Mouse (Mus musculus): ENCODE data around the gene C2cd2l. TPM values are rescaled to one million over a fixed set of nuclear protein-coding genes. Genes with fewer than 3 reads are reported as not detected.
"Not testable (repeated sequence)": the region's sequence is repeated elsewhere in the genome, so short reads cannot be mapped to it uniquely, and the experiment has no call there.

C2cd2l gene
- polyA plus RNA-seq, 1 experiment from 2014 or later = 24.8 TPM

GRCm38 (mm10) chr9:44327926-44328325, 7.8 kb upstream of the C2cd2l start:
- Histone ChIP-seq H3K9ac (ENCODE audit: low read depth, low read length) (no peak overlapping the region), H3K36me3 (ENCODE audit: control insufficient read depth, insufficient read depth, low read length) (peaks cover 10% of the 10 kb centered on the region), H3K27me3 (ENCODE audit: control insufficient read depth, insufficient read depth, low read depth, low read length) (no peaks in the 10 kb centered on the region), H3K4me1 (ENCODE audit: control insufficient read depth, insufficient read depth, low read length) (peaks cover 16% of the 10 kb centered on the region), H3K27ac (ENCODE audit: low read length) (no peak overlapping the region), H3K9me3 (replicated peaks; ENCODE audit: control insufficient read depth, low read length, poor library complexity, severe bottlenecking) (no peaks in the 10 kb centered on the region), H3K4me2 (ENCODE audit: low read length) (peak overlapping the region; percentile 80), H3K4me3 (ENCODE audit: low read depth, low read length) (peak overlapping the region; percentile 86)
- WGBS = 92% methylated on average over 5 of the region's 5 CpGs
- ATAC-seq = no peak

GRCm38 (mm10) chr9:44327064-44327711, 7.1 kb upstream of the C2cd2l start:
- peak overlapping the region; percentile 80 for H3K4me2 ChIP-seq (ENCODE audit: low read length)
- ATAC-seq = peak; percentile 33
- peak overlapping the region; percentile 86 for H3K4me3 ChIP-seq (ENCODE audit: low read depth, low read length)
- peak overlapping the region; percentile 89 for H3K9ac ChIP-seq (ENCODE audit: low read depth, low read length)
- peak overlapping the region; percentile 90 for H3K27ac ChIP-seq (ENCODE audit: low read length)
- peaks cover 16% of the 10 kb centered on the region for H3K4me1 ChIP-seq (ENCODE audit: control insufficient read depth, insufficient read depth, low read length)
- H3K9me3 ChIP-seq (replicated peaks; ENCODE audit: control insufficient read depth, low read length, poor library complexity, severe bottlenecking) = no peaks in the 10 kb centered on the region
- no peaks in the 10 kb centered on the region for H3K27me3 ChIP-seq (ENCODE audit: control insufficient read depth, insufficient read depth, low read depth, low read length)
- under 1% methylated on average over 22 of the region's 22 CpGs for WGBS
- peaks cover 6% of the 10 kb centered on the region; the same call in 1 of the 2 replicates for H3K36me3 ChIP-seq (ENCODE audit: control insufficient read depth, insufficient read depth, low read length)

- WGBS = under 1% methylated on average over 38 of the region's 38 CpGs
- H3K4me3 ChIP-seq (ENCODE audit: low read depth, low read length) = peak overlapping the region; percentile 86
- ATAC-seq = peak; percentile 95
These were observed 6.4 kb upstream of the C2cd2l start for GRCm38 (mm10) chr9:44326371-44327063.

GRCm38 (mm10) chr9:44325768-44326370, 5.8 kb upstream of the C2cd2l start, which contains the start of gene Dpagt1:
Gene Dpagt1 (plus strand): TSS chr9:44326019.
- 4% methylated on average over 12 of the region's 12 CpGs for WGBS
- H3K9ac ChIP-seq (ENCODE audit: low read depth, low read length) = peak within 1 kb of the TSS; percentile 89
- peaks cover 4% of the 10 kb centered on the region; the same call in 1 of the 2 replicates for H3K36me3 ChIP-seq (ENCODE audit: control insufficient read depth, insufficient read depth, low read length)
- H3K4me1 ChIP-seq (ENCODE audit: control insufficient read depth, insufficient read depth, low read length) = peaks cover 19% of the 10 kb centered on the region
- peak; percentile 61 for ATAC-seq
- H3K4me2 ChIP-seq (ENCODE audit: low read length) = peak within 1 kb of the TSS; percentile 80
- no peaks in the 10 kb centered on the region for H3K9me3 ChIP-seq (replicated peaks; ENCODE audit: control insufficient read depth, low read length, poor library complexity, severe bottlenecking)
- H3K27ac ChIP-seq (ENCODE audit: low read length) = peak within 1 kb of the TSS; percentile 90
- H3K4me3 ChIP-seq (ENCODE audit: low read depth, low read length) = peak within 1 kb of the TSS; percentile 86
- H3K27me3 ChIP-seq (ENCODE audit: control insufficient read depth, insufficient read depth, low read depth, low read length) = no peaks in the 10 kb centered on the region

More at GRCm38 (mm10) chr9:44326371-44327063, 6.4 kb upstream of the C2cd2l start:
- H3K4me2 ChIP-seq (ENCODE audit: low read length) = peak overlapping the region; percentile 80
- no peaks in the 10 kb centered on the region for H3K27me3 ChIP-seq (ENCODE audit: control insufficient read depth, insufficient read depth, low read depth, low read length)
- peaks cover 16% of the 10 kb centered on the region for H3K4me1 ChIP-seq (ENCODE audit: control insufficient read depth, insufficient read depth, low read length)
- H3K27ac ChIP-seq (ENCODE audit: low read length) = peak overlapping the region; percentile 90
- H3K36me3 ChIP-seq (ENCODE audit: control insufficient read depth, insufficient read depth, low read length) = peaks cover 6% of the 10 kb centered on the region; the same call in 1 of the 2 replicates
- peak overlapping the region; percentile 89 for H3K9ac ChIP-seq (ENCODE audit: low read depth, low read length)
- no peaks in the 10 kb centered on the region for H3K9me3 ChIP-seq (replicated peaks; ENCODE audit: control insufficient read depth, low read length, poor library complexity, severe bottlenecking)

- ATAC-seq; H3K9ac ChIP-seq (ENCODE audit: low read depth, low read length); H3K9me3 ChIP-seq (replicated peaks; ENCODE audit: control insufficient read depth, low read length, poor library complexity, severe bottlenecking); H3K27me3 ChIP-seq (ENCODE audit: control insufficient read depth, insufficient read depth, low read depth, low read length); H3K36me3 ChIP-seq (ENCODE audit: control insufficient read depth, insufficient read depth, low read length): not testable (repeated sequence)
- Histone ChIP-seq H3K4me3 (ENCODE audit: low read depth, low read length) (peak overlapping the region; percentile 86), H3K4me1 (ENCODE audit: control insufficient read depth, insufficient read depth, low read length) (peaks cover 23% of the 10 kb centered on the region), H3K27ac (ENCODE audit: low read length) (peak overlapping the region; percentile 90; the same call in 1 of the 2 replicates), H3K4me2 (ENCODE audit: low read length) (peak overlapping the region; percentile 80)
- 60% methylated on average over 7 of the region's 8 CpGs for WGBS
These were observed 5.1 kb upstream of the C2cd2l start for GRCm38 (mm10) chr9:44325032-44325767.

GRCm38 (mm10) chr9:44324147-44324546, 4.1 kb upstream of the C2cd2l start:
- WGBS = 87% methylated on average over 6 of the region's 6 CpGs
- H3K4me1 ChIP-seq (ENCODE audit: control insufficient read depth, insufficient read depth, low read length) = peaks cover 25% of the 10 kb centered on the region
- no peak overlapping the region for H3K9ac ChIP-seq (ENCODE audit: low read depth, low read length)
- H3K9me3 ChIP-seq (replicated peaks; ENCODE audit: control insufficient read depth, low read length, poor library complexity, severe bottlenecking) = no peaks in the 10 kb centered on the region
- H3K4me3 ChIP-seq (ENCODE audit: low read depth, low read length) = no peak overlapping the region
- no peaks in the 10 kb centered on the region for H3K27me3 ChIP-seq (ENCODE audit: control insufficient read depth, insufficient read depth, low read depth, low read length)
- ATAC-seq = no peak
- no peak overlapping the region for H3K4me2 ChIP-seq (ENCODE audit: low read length)
- H3K36me3 ChIP-seq (ENCODE audit: control insufficient read depth, insufficient read depth, low read length) = peaks cover 4% of the 10 kb centered on the region; the same call in 1 of the 2 replicates
- H3K27ac ChIP-seq (ENCODE audit: low read length) = no peak overlapping the region

- ATAC-seq; H3K36me3 ChIP-seq (ENCODE audit: control insufficient read depth, insufficient read depth, low read length); H3K27ac ChIP-seq (ENCODE audit: low read length); H3K27me3 ChIP-seq (ENCODE audit: control insufficient read depth, insufficient read depth, low read depth, low read length); H3K9ac ChIP-seq (ENCODE audit: low read depth, low read length); H3K4me3 ChIP-seq (ENCODE audit: low read depth, low read length); H3K4me2 ChIP-seq (ENCODE audit: low read length); H3K9me3 ChIP-seq (replicated peaks; ENCODE audit: control insufficient read depth, low read length, poor library complexity, severe bottlenecking): not testable (repeated sequence)
- 83% methylated on average over 3 of the region's 4 CpGs for WGBS
- H3K4me1 ChIP-seq (ENCODE audit: control insufficient read depth, insufficient read depth, low read length) = peaks cover 28% of the 10 kb centered on the region
These were observed 3.6 kb upstream of the C2cd2l start for GRCm38 (mm10) chr9:44323656-44324055.

- WGBS = 15% methylated on average over 6 of the region's 6 CpGs
- H3K4me2 ChIP-seq (ENCODE audit: low read length) = peak overlapping the region; percentile 91
These were observed 681 bp upstream of the C2cd2l start for GRCm38 (mm10) chr9:44320799-44321133.

More at GRCm38 (mm10) chr9:44320799-44321133, 681 bp upstream of the C2cd2l start:
- no peak for ATAC-seq
- Histone ChIP-seq H3K4me1 (ENCODE audit: control insufficient read depth, insufficient read depth, low read length) (peaks cover 30% of the 10 kb centered on the region), H3K4me3 (ENCODE audit: low read depth, low read length) (peak overlapping the region; percentile 97), H3K9ac (ENCODE audit: low read depth, low read length) (peak overlapping the region; percentile 97), H3K36me3 (ENCODE audit: control insufficient read depth, insufficient read depth, low read length) (no peaks in the 10 kb centered on the region; the same call in 1 of the 2 replicates), H3K27me3 (ENCODE audit: control insufficient read depth, insufficient read depth, low read depth, low read length) (no peaks in the 10 kb centered on the region), H3K9me3 (replicated peaks; ENCODE audit: control insufficient read depth, low read length, poor library complexity, severe bottlenecking) (no peaks in the 10 kb centered on the region), H3K27ac (ENCODE audit: low read length) (peak overlapping the region; percentile 79)
